Mouse (Mus musculus) intestine, embryonic 14.5 days (tissue): ENCODE results near the gene Olfr1436. TPM values are rescaled to one million over a fixed set of nuclear protein-coding genes. Genes with fewer than 3 reads are reported as not detected.
"Not testable (repeated sequence)": the region's sequence is repeated elsewhere in the genome, so short reads cannot be mapped to it uniquely, and the experiment has no call there.

Source experiments
- ATAC-seq: fragments of 200-750 bp; cut with Nextera tagmentation; replicated peaks from 2 replicates; pipeline ENCODE4 v1.8.0; 2017; ENCODE audit warnings: low read depth, moderate number of reproducible peaks, moderate TSS enrichment, moderate library complexity; ENCODE audit not compliant: low FRiP score, low TSS enrichment
- DNase-seq: peaks from one replicate; pipeline ENCODE4 v3.0.0-alpha.2; 2018; ENCODE audit warnings: low spot score
- H3K27ac ChIP-seq: fragments of 300-500 bp; sonication (generic); 2 replicates; pipeline ENCODE4 v1.5.1; 2014; ENCODE audit warnings: low read depth, mild to moderate bottlenecking, control low read depth
- H3K27me3 ChIP-seq: fragments of 300-500 bp; sonication (generic); replicated peaks from 2 replicates; pipeline ENCODE4 v1.6.1; 2014; ENCODE audit warnings: low read length, control low read depth; ENCODE audit not compliant: control insufficient read depth, insufficient read depth
- H3K36me3 ChIP-seq: fragments of 300-500 bp; sonication (generic); 2 replicates; pipeline ENCODE4 v1.6.1; 2014; ENCODE audit warnings: low read length, control low read depth; ENCODE audit not compliant: control insufficient read depth, insufficient read depth
- H3K4me1 ChIP-seq: fragments of 300-500 bp; sonication (generic); replicated peaks from 2 replicates; pipeline ENCODE4 v1.6.1; 2014; ENCODE audit warnings: low read length, control low read depth, mixed read lengths; ENCODE audit not compliant: control insufficient read depth, insufficient read depth
- H3K4me2 ChIP-seq: fragments of 300-500 bp; sonication (generic); 2 replicates; pipeline ENCODE4 v1.6.1; 2014; ENCODE audit warnings: low read length
- H3K4me3 ChIP-seq: fragments of 300-500 bp; sonication (generic); 2 replicates; pipeline ENCODE4 v1.5.1; 2014; ENCODE audit warnings: low read depth, low read length, control low read depth, mixed read lengths
- H3K9ac ChIP-seq: fragments of 300-500 bp; sonication (generic); 2 replicates; pipeline ENCODE4 v1.6.1; 2014; ENCODE audit warnings: mild to moderate bottlenecking, low read length
- H3K9me3 ChIP-seq: fragments of 300-500 bp; sonication (generic); 2 replicates; pipeline ENCODE4 v1.6.1; 2016; ENCODE audit warnings: low read length, control low read depth; ENCODE audit not compliant: control insufficient read depth
- WGBS: fragments of 180-500 bp; shearing (Covaris S2); extraction: QIAGEN DNeasy Blood & Tissue Kit; methylation state at CpG from one replicate; pipeline ENCODE4 v1.1.7; 2014; 5-methylcytosine and 5-hydroxymethylcytosine counted together
- polyA plus RNA-seq: library from polyadenylated mRNA; unstranded; fragments of >200 nt; fragmentation: Nextera tagmentation; extraction: Ambion mirVana; gene quantifications from 2 replicates; pipeline ENCODE4 v1.2.1, GENCODE M21; 2014

Gene Olfr1436
- polyA plus RNA-seq, result not detected in 2 replicates

DNA sequence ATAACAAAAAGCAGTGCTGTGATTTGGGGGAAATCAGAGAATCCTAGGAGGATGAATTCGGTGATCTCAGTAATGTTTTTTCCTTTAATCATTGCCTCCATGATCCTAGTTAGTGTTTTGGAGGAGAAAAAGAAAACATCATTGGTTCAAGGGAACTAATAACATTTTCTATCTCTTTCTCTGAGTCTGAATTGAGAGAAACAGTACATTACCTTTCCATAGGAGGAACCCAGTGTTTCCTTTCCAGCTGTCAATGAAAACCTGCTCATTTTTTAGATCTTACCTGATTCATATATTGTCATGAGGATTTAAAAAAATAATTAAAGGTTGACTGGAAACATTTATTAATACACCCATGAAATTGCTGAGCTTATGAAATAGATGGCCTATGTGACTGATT is at the start of gene Olfr1436:
Olfr1436 (minus strand) TSS at position 101 of the 400 bp plus-strand sequence.
- not testable (repeated sequence) for ATAC-seq, H3K4me3 ChIP-seq, H3K4me1 ChIP-seq, H3K27ac ChIP-seq, H3K27me3 ChIP-seq, DNase-seq, H3K4me2 ChIP-seq, H3K9me3 ChIP-seq, H3K9ac ChIP-seq, H3K36me3 ChIP-seq
- WGBS, result 62% methylated on average over 1 of the region's 1 CpGs

DNA sequence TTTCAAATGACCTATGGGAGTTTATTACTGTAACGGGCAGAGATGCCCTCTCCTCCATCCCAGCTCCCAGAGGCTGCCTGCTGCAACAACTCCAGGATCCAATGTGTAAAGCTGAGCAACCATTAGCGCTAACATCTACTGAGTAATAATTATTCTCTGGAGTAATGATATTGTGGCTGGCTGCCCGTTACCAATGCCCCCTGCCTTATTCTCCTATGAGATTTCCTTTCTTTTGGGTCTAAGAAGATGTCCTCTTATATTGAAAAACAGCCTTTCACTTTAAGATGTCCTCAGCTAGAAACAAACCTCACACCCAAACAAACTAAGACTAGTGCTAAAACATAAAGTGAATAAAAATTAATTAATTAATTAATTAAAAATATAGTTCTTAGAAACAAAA is 36.9 kb upstream of the Olfr1436 start, which contains the start of gene Olfr1438-ps1:
Olfr1438-ps1 (minus strand) TSS at position 101 of the 400 bp plus-strand sequence.
- no peak for ATAC-seq
- Histone ChIP-seq H3K27ac (no peak within 1 kb of the TSS), H3K27me3 (no peaks in the 10 kb centered on the region), H3K4me3 (no peak within 1 kb of the TSS), H3K9ac (no peak within 1 kb of the TSS), H3K4me2 (no peak within 1 kb of the TSS), H3K4me1 (no peaks in the 10 kb centered on the region), H3K9me3 (no peaks in the 10 kb centered on the region), H3K36me3 (no peaks in the 10 kb centered on the region)
- whole genome bisulfite sequencing, result 81% methylated on average over 3 of the region's 3 CpGs
- no peak for DNase-seq

GRCm38 (mm10) chr19:12325001-12325400 is 26.1 kb upstream of the Olfr1436 start, which contains the start of gene Olfr1437:
TSS of gene Olfr1437 (minus strand) at chr19:12325101.
- H3K4me3 ChIP-seq, result no peak within 1 kb of the TSS
- no peaks in the 10 kb centered on the region for H3K36me3 ChIP-seq
- no peak within 1 kb of the TSS for H3K4me2 ChIP-seq
- no peak for ATAC-seq
- no peaks in the 10 kb centered on the region for H3K9me3 ChIP-seq
- no peak for DNase-seq
- H3K27me3 ChIP-seq, result no peaks in the 10 kb centered on the region
- no peak within 1 kb of the TSS for H3K9ac ChIP-seq
- no peaks in the 10 kb centered on the region for H3K4me1 ChIP-seq
- no peak within 1 kb of the TSS for H3K27ac ChIP-seq
- 92% methylated on average over 2 of the region's 2 CpGs for WGBS

DNA sequence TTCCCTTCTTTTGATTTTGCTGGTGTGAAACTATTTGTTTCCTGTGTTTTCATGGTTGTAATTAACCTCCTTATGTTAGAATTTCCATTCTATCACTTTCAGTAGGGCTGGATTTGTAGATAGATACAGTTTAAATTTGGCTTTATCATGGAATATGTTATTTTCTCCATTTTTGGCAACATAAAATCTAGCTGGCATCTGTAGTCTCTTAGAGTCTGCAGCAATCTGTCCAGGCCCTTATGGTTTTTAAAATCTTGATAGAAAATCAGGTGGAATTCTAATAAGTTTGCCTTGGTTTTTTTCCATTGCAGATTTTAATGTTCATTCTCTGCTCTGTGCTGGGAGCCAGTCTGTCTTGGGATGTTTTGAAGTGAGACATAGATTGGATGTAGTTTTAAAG is 6.0 kb downstream of the Olfr1436 start:
- DNase-seq, result no peak
- Histone ChIP-seq H3K4me3 (no peak overlapping the region), H3K9ac (no peak overlapping the region), H3K4me1 (no peaks in the 10 kb centered on the region), H3K27me3 (no peaks in the 10 kb centered on the region), H3K9me3 (no peaks in the 10 kb centered on the region), H3K4me2 (no peak overlapping the region), H3K36me3 (no peaks in the 10 kb centered on the region), H3K27ac (no peak overlapping the region)
- no peak for ATAC-seq

DNA sequence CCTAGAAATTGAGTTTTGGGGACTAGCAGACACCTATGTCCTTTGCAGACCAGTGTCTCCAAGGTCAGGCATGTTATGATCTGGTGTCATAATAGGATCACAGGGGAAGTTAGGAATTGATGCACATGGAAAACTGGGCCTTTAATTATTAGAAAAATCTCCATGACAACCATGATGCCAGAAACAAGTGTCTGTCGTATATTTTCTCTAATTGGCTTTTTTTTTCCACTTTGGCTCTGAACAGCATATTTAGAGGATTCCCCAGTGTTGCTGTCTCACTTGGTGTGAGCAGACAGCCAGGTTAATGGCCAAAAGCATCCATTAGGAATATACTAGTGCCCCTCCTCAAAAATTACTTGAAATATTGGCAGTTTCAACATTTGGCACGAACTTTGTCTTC is 19.4 kb downstream of the Olfr1436 start, which contains the start of gene Olfr1434:
Olfr1434 (plus strand) TSS at position 301 of the 400 bp plus-strand sequence.
- no peak within 1 kb of the TSS for H3K9ac ChIP-seq
- H3K27me3 ChIP-seq, result no peaks in the 10 kb centered on the region
- no peaks in the 10 kb centered on the region for H3K4me1 ChIP-seq
- ATAC-seq (no peak), DNase-seq (no peak)
- H3K36me3 ChIP-seq, result no peaks in the 10 kb centered on the region
- 72% methylated on average over 2 of the region's 2 CpGs for WGBS
- H3K27ac ChIP-seq, result no peak within 1 kb of the TSS
- no peak within 1 kb of the TSS for H3K4me3 ChIP-seq
- no peak within 1 kb of the TSS for H3K4me2 ChIP-seq
- no peaks in the 10 kb centered on the region for H3K9me3 ChIP-seq

- no peak within 1 kb of the TSS for H3K27ac ChIP-seq
- no peaks in the 10 kb centered on the region for H3K9me3 ChIP-seq
- no peak within 1 kb of the TSS for H3K9ac ChIP-seq
- no peak for ATAC-seq
- H3K4me3 ChIP-seq, result no peak within 1 kb of the TSS
- no peaks in the 10 kb centered on the region for H3K27me3 ChIP-seq
- WGBS, result 51% methylated on average over 1 of the region's 1 CpGs
- H3K36me3 ChIP-seq, result no peaks in the 10 kb centered on the region
- DNase-seq, result no peak
- H3K4me1 ChIP-seq, result no peaks in the 10 kb centered on the region
- H3K4me2 ChIP-seq, result no peak within 1 kb of the TSS
Observed at GRCm38 (mm10) chr19:12260732-12261131, 38.2 kb downstream of the Olfr1436 start, which contains the start of gene Olfr235. TSS of gene Olfr235 (plus strand) at chr19:12261032.

Other genes with a start within 250 kb of the Olfr1436 start
- 0.12 TPM in 1 of 2 replicates, not detected in the other for gene Olfr1424, start 236.4 kb downstream of the Olfr1436 start, polyA plus RNA-seq
- not detected in 2 replicates for gene Olfr1425, start 221.4 kb downstream of the Olfr1436 start, polyA plus RNA-seq
- not detected in 2 replicates for gene Olfr1426, start 207.1 kb downstream of the Olfr1436 start, polyA plus RNA-seq
- not detected in 2 replicates for gene Olfr1427, start 195.8 kb downstream of the Olfr1436 start, polyA plus RNA-seq
- not detected in 2 replicates for gene Olfr1428, start 183.2 kb downstream of the Olfr1436 start, polyA plus RNA-seq
- gene Olfr76, start 175.9 kb downstream of the Olfr1436 start, polyA plus RNA-seq, result not detected in 2 replicates
- not detected in 2 replicates for gene Olfr1555-ps1, start 129.0 kb downstream of the Olfr1436 start, polyA plus RNA-seq
- not detected in 2 replicates for gene Olfr1431, start 98.5 kb downstream of the Olfr1436 start, polyA plus RNA-seq
- 0.35 TPM in 1 of 2 replicates, not detected in the other for gene Olfr1432, start 66.5 kb downstream of the Olfr1436 start, polyA plus RNA-seq
- not detected in 2 replicates for gene Olfr262, start 57.5 kb downstream of the Olfr1436 start, polyA plus RNA-seq
- not detected in 2 replicates for gene Olfr235, start 38.1 kb downstream of the Olfr1436 start, polyA plus RNA-seq
- gene Olfr1434, start 19.3 kb downstream of the Olfr1436 start, polyA plus RNA-seq, result not detected in 2 replicates
- gene Olfr1437, start 26.0 kb upstream of the Olfr1436 start, polyA plus RNA-seq, result not detected in 2 replicates
- gene Olfr1438-ps1, start 36.8 kb upstream of the Olfr1436 start, polyA plus RNA-seq, result not detected in 2 replicates
- not detected in 2 replicates for gene Olfr1440, start 88.1 kb upstream of the Olfr1436 start, polyA plus RNA-seq
- gene Olfr1441, start 118.3 kb upstream of the Olfr1436 start, polyA plus RNA-seq, result not detected in 2 replicates
- gene Pfpl, start 128.8 kb upstream of the Olfr1436 start, polyA plus RNA-seq, result not detected in 2 replicates
- gene Mpeg1, start 161.6 kb upstream of the Olfr1436 start, polyA plus RNA-seq, result 0.97 and 1.1 TPM in 2 replicates
- gene Dtx4, start 202.3 kb upstream of the Olfr1436 start, polyA plus RNA-seq, result 27.4 and 28.8 TPM in 2 replicates
- 19.9 and 23.0 TPM in 2 replicates for gene Fam111a, start 246.6 kb upstream of the Olfr1436 start, polyA plus RNA-seq